Mouse (Mus musculus): ENCODE measurements around the gene Tmem221. TPM values are rescaled to one million over a fixed set of nuclear protein-coding genes. Genes with fewer than 3 reads are reported as not detected.

Tmem221 gene
- total RNA-seq, 2 experiments from 2014 or later: not detected

DNA sequence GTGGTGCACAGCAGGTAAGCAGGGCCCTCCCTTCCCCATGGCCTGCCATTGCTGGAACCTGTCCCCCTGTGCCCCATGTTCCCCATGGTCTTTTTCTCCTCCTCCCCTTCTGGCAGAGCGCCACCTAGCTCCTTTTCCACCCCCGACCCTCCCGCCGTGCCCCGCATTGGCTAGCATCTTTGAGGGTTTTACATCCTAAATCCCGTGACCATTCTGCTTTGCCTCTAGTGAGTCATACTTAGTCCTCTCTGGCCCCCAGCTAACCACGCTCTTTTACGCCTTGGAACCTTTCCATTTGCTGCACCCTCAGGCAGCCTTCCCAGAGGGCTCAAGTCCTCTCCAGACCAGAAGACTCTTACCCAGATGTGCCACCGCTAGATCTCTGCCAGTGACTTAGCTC is 21.5 kb upstream of the Tmem221 start:
- intact Hi-C loops (cut with DNase I): no loop called here
- no peak for DNase-seq (ENCODE audit: extremely low spot score in 1 of 2, low spot score in 2 of 2)

DNA sequence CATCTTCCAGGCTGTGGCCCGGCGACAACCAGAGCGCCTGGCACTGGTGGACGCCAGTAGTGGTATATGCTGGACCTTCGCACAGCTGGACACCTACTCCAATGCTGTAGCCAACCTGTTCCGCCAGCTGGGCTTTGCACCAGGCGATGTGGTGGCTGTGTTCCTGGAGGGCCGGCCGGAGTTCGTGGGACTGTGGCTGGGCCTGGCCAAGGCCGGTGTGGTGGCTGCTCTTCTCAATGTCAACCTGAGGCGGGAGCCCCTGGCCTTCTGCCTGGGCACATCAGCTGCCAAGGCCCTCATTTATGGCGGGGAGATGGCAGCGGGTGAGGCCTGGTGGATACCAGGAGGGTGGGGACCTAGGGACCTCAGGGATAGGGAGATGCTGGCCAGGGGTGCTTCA is 20.8 kb upstream of the Tmem221 start:
- no peak for DNase-seq (ENCODE audit: extremely low spot score in 1 of 2, low spot score in 2 of 2)
- intact Hi-C loops (cut with DNase I): no loop called here

GRCm38 (mm10) chr8:71579009-71579408 is 20.3 kb upstream of the Tmem221 start:
- intact Hi-C loops (cut with DNase I): no loop called here
- DNase-seq (ENCODE audit: extremely low spot score in 1 of 2, low spot score in 2 of 2): no peak

GRCm38 (mm10) chr8:71577856-71578387 is 19.3 kb upstream of the Tmem221 start:
- no peak for DNase-seq (ENCODE audit: extremely low spot score in 1 of 2, low spot score in 2 of 2)
- intact Hi-C loops (cut with DNase I): no loop called here

DNA sequence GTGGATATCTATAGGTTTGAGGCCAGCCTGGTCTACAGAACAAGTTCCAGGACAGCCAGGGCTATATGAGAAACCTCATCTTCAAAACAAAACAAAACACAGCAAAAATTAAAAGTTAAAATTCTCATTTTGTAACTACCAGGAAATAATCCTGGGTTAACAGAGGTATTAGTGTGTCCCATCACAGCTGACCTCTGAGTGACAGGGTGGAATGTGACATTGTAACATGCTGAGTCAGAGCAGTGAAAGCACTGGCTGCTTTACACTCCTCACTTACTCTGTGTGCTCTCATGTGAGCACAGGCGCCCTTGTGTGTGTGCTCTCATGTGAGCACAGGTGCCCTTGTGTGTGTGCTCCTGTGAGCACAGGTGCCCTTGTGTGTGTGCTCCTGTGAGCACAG is 16.3 kb upstream of the Tmem221 start:
- intact Hi-C loops (cut with DNase I): no loop called here
- DNase-seq (ENCODE audit: extremely low spot score in 1 of 2, low spot score in 2 of 2): no peak

- DNase-seq (ENCODE audit: extremely low spot score in 1 of 2, low spot score in 2 of 2): no peak
- intact Hi-C loops (cut with DNase I): no loop called here
Measured at GRCm38 (mm10) chr8:71574426-71574825, 15.8 kb upstream of the Tmem221 start.

DNA sequence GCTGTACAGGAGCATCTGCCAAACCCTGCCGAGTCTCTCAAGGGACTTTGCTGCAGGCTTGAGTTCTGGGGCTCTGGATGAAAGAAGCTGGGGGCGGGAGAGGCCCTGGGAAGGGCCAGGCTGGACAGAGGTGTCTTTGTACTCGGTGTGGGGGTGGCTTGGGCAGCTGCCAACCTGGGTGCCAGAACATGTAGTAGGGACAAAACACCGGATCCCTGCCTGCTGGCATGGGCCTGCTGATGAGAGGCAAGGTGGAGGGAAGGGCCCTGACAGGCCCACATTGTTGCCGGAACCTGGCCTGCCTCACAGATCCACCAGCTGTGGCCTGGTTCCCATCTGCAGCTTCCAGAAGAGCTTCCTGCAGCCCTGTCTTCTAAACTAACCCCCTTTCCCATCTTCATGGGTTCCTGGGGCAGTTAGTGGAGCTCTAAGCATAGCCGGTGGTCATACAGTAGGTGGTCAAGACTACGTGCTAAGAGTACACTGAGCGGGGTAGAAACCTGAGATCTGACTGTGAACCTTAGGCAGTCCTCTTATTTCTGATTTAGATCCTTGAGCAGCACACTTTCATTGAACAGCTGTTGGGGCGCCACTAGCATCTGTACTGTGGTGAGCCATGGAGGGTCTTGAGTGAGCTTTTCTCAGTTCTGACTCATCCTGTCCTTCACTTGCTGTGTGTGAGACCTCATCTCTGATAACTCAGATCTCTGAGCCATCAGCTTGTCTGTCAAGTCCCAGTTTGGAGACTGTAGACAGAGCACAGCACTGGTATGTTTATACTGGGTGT is 14.4 kb upstream of the Tmem221 start:
- DNase-seq (ENCODE audit: extremely low spot score in 1 of 2, low spot score in 2 of 2): peak; percentile 87 to 91
- intact Hi-C loops (cut with DNase I): no loop called here

GRCm38 (mm10) chr8:71572077-71572476 is 13.4 kb upstream of the Tmem221 start:
- DNase-seq (ENCODE audit: extremely low spot score in 1 of 2, low spot score in 2 of 2): no peak

DNA sequence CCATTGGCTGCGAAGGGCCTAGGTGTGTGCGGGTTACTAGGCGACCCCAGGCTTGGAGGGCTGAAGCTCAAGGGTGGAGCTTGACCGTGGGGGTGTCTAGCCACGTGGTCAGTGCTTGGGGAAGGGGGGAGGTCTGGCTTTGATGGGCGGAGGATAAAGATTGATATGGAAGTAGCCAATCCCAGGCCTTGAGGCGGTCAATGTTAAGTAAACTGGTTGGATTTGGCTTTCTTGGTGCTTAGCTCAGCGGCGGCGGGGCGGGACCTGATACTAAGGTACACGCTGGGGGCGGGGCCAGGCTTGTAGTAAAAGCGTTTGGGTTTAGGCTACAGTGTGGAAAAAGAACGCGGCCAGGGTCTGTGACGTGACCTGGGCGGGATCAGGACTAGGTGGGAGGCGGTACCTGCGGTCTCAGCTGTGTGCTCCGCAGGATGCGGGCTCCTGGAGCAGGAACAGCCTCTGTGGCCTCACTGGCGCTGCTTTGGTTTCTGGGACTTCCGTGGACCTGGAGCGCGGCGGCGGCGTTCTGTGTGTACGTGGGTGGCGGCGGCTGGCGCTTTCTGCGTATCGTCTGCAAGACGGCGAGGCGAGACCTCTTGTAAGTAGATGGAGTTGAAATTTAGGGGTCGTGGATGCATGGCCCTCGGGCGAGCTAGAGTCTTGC is 11.8 kb upstream of the Tmem221 start:
- intact Hi-C loops (cut with DNase I): no loop called here
- peak; percentile 94 to 95 for DNase-seq (ENCODE audit: extremely low spot score in 1 of 2, low spot score in 2 of 2)

More at GRCm38 (mm10) chr8:71572077-71572476, 13.4 kb upstream of the Tmem221 start:
- intact Hi-C loops (cut with DNase I): no loop called here

GRCm38 (mm10) chr8:71569366-71570290 is 11.0 kb upstream of the Tmem221 start:
- intact Hi-C loops (cut with DNase I): no loop called here
- DNase-seq (ENCODE audit: extremely low spot score in 1 of 2, low spot score in 2 of 2): peak; percentile 89 to 90

DNA sequence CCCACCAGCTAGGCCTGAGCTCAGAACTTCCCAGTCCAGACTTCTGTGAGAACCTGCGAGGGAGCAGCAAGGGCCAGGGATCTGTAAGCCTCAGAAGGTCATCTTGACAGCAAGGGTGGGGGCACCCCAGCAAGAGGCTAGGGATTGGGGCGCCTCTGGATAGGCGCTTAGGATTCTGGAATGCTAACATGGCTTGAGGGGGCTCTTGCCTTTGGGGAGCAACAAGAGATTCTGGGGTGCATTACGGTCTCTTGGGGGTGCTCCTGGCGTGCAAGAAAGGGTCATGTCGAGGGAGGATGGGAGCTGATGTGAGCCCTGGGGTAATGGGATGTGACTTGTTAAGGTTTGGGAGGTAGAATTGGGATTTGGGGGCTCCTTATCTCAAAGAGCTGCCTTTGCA is 10.3 kb upstream of the Tmem221 start:
- DNase-seq (ENCODE audit: extremely low spot score in 1 of 2, low spot score in 2 of 2): no peak
- intact Hi-C loops (cut with DNase I): no loop called here

- intact Hi-C loops (cut with DNase I): no loop called here
- DNase-seq (ENCODE audit: extremely low spot score in 1 of 2, low spot score in 2 of 2): peak in 1 of 2 experiments; percentile 86
Measured at GRCm38 (mm10) chr8:71568387-71568937, 9.8 kb upstream of the Tmem221 start, which contains the start of gene Slc27a1. Gene Slc27a1 (plus strand): TSS chr8:71568882.

DNA sequence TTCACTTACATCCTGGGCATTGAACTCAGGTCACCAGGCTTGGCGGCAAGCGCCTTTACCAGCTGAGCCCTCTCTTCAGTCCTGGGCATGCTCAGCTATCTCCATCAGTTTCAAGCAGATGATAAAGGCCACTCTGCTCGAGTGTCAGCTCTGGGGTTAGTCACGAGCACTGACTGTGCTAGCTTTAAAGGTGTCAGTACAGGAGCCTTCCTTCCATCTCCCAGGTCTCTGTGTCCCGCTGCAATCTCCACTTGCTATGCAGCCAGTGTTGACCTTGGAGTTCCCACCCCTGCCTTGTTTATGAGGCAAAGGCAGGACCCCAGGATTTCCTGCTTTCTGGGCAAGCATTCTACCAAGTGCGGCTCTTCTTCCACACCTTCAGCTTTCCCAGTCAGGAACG is 8.9 kb upstream of the Tmem221 start:
- intact Hi-C loops (cut with DNase I): no loop called here
- DNase-seq (ENCODE audit: extremely low spot score in 1 of 2, low spot score in 2 of 2): no peak

GRCm38 (mm10) chr8:71566501-71566900 is 7.8 kb upstream of the Tmem221 start, which contains the start of gene Nxnl1:
Gene Nxnl1 (minus strand): TSS chr8:71566601.
- intact Hi-C loops (cut with DNase I): no loop called here
- DNase-seq (ENCODE audit: extremely low spot score in 1 of 2, low spot score in 2 of 2): no peak

DNA sequence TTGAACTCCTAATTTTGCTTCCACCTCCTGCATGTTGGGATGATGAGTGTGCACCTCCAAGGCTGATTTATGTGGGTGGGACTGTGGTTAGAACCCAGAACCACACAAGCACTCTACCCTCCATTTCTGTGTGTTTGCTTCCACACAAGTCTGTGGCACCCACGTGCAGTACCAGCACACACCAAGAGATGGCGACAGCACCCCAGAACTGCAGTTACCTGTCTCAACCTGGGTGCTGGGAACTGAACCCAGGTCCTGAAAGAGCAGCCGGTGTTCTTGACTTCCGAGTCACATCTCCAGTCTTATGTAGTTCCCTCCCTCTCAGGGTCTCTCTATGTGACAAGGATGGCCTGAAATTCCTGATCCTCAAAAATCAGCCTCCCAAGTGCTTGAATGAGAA is 5.3 kb upstream of the Tmem221 start:
- intact Hi-C loops (cut with DNase I): no loop called here
- no peak for DNase-seq (ENCODE audit: extremely low spot score in 1 of 2, low spot score in 2 of 2)

DNA sequence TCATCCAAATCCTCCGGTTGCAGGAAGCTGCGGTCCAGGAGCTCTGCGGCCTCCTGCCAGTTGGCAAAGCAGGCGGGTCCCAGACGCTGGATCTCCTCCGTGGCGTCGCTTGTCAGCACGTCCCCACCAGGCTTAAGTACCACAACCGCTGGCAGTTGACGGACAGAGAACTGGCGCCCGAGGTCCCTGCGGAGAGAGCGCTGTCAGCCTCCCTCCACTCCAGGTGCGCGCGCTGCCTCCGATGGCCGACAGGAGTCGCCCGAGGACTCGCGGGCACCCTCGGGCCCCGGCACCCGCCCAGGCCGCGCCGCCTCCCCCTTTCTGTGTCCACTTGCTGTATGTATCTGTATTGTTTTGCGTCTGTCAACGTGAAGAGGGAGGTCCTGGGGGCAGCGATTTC is 4.1 kb upstream of the Tmem221 start:
- peak in 1 of 2 experiments; percentile 86 for DNase-seq (ENCODE audit: extremely low spot score in 1 of 2, low spot score in 2 of 2)
- intact Hi-C loops (cut with DNase I): no loop called here

DNA sequence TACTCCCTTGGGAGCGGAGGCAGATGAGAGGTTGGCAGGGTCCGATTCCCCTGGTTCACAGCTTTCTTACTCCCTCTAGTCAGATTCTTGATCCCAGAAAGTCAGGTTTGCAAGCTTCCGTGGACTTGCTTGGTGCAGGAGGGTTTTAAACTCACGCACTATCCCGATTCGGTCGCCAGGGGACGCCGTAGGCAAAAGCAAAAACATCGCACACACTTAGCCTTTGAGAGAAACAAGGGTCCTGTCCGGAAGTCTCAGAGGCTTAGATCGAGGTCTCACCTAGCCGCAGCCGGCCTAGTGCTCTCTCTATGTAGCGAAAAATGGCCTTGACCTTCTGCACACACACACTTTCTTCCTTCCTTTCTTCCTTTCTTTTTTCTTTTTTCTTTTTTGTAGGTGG is 2.7 kb upstream of the Tmem221 start:
- no peak for DNase-seq (ENCODE audit: extremely low spot score in 1 of 2, low spot score in 2 of 2)
- intact Hi-C loops (cut with DNase I): loop anchor here (1.0 to 2.0 kb wide), 2 partner anchors 34 to 99 kb away; no protein-coding TSS in a partner anchor

DNA sequence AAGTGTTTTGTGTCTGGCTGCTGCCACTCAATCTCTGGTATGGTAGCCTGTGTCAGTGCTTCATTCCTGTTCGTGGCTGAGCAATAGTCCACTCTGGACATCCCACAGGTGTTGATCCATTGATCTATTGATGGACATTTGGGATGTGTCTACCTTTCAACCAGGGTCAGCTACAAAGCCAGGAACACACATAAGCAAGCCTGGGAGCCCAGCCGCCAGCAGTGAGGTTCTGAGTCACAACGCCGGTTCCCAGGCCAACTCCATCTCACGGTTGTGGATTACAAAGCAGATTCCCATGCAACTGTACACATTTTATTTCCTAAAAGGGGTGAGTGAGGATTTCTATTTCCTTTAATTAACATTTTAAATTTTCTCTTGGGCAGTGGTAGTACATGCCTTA is 2.1 kb upstream of the Tmem221 start:
- intact Hi-C loops (cut with DNase I): loop anchor here (1.0 to 2.0 kb wide), 2 partner anchors 35 to 100 kb away; no protein-coding TSS in a partner anchor
- no peak for DNase-seq (ENCODE audit: extremely low spot score in 1 of 2, low spot score in 2 of 2)
